Mouse (Mus musculus) monocyte, adult 59 days (primary cell): ENCODE results near the gene Ywhab. TPM values are rescaled to one million over a fixed set of nuclear protein-coding genes. Genes with fewer than 3 reads are reported as not detected.

Source experiments
- total RNA-seq, 2 experiments: library from RNA; stranded (reverse); gene quantifications; one replicate each; pipeline ENCODE4 v1.2.4; 2023

Gene Ywhab
- 100 to 1,000 TPM; 180 to 188 TPM for total RNA-seq

DNA sequence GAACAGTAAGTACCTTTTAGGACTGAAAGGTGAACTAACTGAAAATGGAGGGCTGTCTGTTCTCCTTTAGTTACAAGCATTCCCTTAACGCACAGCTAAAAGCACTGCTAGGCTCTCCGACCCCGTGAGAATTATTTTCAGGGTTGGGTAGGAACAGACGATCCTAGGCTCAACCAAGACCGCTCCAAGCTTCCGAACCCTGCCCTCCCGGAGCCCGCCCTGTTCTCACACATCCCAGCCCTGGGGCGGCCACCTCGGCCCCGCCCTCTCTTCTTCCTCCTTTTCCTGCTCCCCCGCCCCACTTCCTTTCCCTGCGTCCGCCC lies at the start of gene Ywhab:
Ywhab (plus strand) TSS at position 307 of the 323 bp plus-strand sequence.

GRCm38 (mm10) chr2:164025150-164025549 lies 30.4 kb downstream of the Ywhab start, which contains the start of gene Pabpc1l:
Gene Pabpc1l (plus strand): TSS chr2:164025450.

Other genes starting within 250 kb of the Ywhab start
- gene Ada, start 244.7 kb upstream of the Ywhab start, total RNA-seq: 1 to 10 TPM; 5.5 to 5.6 TPM
- gene Ccn5, start 174.1 kb upstream of the Ywhab start, total RNA-seq: under 1 TPM in 1 of 2 experiments, not detected in 1; 0.37 TPM
- gene Kcnk15, start 141.3 kb upstream of the Ywhab start, total RNA-seq: not detected
- not detected for gene Rims4, start 76.3 kb upstream of the Ywhab start, total RNA-seq
- 1 to 10 TPM; 2.4 to 3.4 TPM for gene Pabpc1l, start 30.5 kb downstream of the Ywhab start, total RNA-seq
- 100 to 1,000 TPM; 135 to 141 TPM for gene Stk4, start 75.4 kb downstream of the Ywhab start, total RNA-seq
- gene Tomm34, start 76.2 kb downstream of the Ywhab start, total RNA-seq: 10 to 100 TPM; 62.5 to 62.7 TPM
- gene Kcns1, start 176.2 kb downstream of the Ywhab start, total RNA-seq: not detected
- not detected for gene Wfdc5, start 187.8 kb downstream of the Ywhab start, total RNA-seq
- gene Wfdc12, start 195.6 kb downstream of the Ywhab start, total RNA-seq: not detected
- gene Wfdc15a, start 205.2 kb downstream of the Ywhab start, total RNA-seq: not detected
- not detected for gene Wfdc15b, start 226.7 kb downstream of the Ywhab start, total RNA-seq
- gene Svs2, start 243.5 kb downstream of the Ywhab start, total RNA-seq: not detected